Mouse (Mus musculus): ENCODE results near the gene Siglec1.
A peak's percentile ranks its signal among the peaks of the same experiment; 100 is the strongest.

The Siglec1 gene

DNA sequence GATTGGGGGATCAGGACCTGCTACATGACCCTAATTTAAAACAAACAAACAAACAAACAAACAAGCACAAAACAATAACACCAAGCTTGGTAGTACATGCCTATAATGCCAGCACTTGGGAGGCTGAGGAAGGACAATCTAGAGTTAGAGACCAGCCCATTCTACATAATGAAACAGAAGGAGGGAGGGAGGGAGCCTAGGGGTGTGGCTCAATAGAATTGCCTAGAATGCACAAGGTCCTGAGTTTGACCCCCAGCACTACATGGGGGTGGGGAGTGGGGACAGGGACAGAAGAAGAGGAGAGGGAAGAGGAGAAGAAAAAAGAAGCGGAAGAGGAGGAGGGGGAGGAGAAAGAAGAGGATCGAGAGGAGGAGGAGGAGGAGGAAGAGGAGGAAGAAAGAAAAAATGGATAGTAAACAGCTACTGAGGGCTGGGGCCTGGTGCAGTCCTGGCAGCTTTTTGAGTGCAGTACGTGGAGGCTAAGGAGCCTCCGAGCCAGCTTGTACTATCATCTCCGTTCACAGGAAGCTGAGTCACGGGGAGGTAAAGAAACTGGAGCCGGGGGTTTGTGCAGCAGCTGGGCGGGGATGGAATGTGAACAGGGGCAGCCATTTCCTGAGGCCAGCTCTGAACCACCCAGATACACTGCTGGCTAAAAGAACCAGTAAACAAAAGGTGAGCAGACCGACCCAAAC lies 9.7 kb upstream of the Siglec1 start:
- DNase-seq = no peak

DNA sequence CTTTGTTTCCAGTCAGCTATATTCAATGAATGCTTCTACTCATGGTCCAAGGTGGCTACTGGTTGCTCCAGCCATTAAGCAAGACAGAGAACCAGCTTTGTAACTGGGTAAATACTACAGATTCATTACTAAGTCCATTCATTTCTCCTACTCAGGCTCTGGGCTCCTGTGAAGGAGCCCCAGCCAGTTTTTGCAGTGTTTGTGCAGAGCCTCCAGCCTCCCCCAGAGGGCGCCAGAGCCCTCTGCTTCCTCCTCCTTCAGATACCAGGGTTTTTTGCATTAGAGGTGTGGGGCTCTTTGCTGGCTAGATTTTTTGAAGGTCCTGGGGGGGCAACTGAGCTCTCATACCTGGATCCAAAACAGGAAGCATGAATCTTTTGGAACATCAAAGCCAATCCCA lies 8.3 kb upstream of the Siglec1 start:
- DNase-seq = peak; percentile 70

DNA sequence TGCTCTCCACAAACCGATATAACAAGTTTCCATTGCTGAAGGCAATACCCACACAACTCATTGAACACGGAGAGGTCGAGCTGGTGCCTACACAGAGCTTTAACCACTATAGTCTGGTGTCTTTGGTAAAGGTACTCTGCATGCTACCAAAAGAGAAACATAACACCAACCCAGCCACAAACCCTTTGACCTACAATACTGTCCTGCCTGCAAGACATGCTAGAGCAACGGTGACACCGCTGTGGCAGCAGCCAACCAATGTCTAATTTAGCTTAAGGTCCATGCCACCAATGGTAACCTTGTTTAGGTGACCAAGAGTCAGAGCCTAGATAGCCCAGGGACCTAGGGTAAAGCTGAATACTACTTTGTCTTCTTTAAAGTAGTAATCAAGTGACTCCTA lies 7.0 kb upstream of the Siglec1 start:
- no peak for DNase-seq

DNA sequence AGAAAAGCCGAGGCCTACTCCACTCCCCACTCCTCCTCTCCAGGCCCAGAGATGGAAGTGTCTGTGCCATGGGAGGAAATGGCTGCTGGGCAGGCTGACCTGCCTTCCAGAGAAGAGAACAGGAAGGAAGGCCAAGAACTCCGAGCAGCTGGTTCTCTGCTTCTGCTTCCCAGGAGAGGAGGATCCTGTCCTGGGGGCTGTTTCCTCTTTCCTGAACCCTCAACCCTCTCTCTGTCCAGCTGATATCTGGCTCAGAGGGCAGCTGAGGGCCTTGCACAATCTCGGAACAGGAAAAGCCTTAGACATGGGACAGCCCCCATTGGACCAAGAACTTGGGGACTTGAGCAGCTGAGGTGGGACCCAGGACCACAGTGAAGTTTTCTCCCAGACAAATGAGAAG lies 4.3 kb upstream of the Siglec1 start:
- DNase-seq = no peak

DNA sequence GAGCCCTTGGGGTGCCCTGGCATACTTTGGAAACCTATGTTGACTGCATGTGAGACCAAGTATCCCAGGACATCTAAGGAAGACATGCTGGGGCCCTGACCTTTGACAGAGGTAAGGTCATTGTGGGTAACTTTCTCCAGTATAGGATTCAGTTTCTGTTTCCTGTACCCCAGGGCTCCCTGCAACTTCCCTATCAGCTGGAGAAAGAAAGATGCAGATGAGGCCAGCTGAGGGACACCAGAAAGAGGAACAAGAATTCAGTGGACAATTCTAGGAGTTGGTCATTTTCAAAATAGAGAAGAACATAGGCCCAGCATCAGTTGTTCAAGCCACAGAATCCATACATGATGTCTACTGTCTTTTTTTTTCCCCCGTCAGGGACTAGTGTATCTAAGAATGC lies 3.1 kb upstream of the Siglec1 start:
- DNase-seq = no peak

DNA sequence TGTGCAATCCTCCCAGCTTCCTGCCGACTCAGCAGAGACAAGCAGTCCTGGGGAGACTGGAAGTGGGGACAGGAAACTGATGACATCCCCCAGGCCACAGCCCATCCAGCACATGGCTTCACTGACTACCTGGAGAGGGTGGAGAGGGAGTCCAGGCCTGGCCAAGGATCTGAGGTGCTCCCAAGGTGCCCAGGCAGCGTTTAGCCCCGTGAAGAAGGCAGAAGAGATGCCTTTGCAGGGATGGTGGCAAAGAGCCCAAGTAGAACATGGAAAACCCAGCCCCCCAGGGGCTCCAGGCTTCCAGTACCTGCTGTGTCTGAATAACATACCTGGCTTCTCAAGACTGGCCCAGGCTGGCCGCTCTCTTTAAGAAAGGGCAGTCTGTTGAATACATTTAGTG lies 2.0 kb upstream of the Siglec1 start:
- DNase-seq = no peak

DNA sequence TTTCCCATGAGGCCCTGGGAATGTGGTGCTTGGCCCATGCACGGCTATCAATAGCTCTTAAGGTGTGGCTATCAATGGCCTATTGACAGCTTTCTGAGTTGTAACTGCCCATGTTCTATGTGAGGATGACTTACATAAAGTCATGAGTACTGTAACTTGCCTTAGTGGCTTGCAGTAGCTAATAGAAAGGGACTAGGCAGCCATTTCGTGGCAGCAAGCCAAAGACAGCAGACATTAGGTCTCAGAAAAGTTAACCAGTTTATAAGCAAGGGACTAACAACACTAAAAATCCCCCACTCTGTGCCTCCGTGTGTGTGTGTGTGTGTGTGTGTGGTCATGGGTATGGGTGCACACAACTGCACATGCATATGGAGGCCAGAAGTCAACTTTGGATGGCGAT lies 2.4 kb downstream of the Siglec1 start:
- DNase-seq = no peak

DNA sequence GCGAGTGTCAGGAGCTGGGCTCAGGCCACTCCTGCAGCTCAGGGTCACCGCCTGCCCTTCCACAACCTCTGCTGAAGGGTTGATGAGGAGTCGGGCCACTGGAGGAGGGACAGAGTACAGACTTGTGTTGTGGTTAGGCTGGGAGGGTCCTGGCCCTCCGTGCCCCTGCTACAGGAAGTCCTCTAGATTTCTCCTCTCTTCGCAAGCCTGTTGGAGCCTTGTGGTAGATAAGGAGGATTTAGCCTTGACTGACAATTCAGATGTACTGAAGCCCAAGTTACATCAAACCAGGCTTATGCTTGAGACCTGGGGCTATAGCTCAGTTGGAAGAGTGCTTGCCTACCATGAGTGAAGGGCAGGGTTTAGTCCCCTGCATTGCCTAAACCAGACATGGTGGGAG lies 6.1 kb downstream of the Siglec1 start:
- DNase-seq = no peak

DNA sequence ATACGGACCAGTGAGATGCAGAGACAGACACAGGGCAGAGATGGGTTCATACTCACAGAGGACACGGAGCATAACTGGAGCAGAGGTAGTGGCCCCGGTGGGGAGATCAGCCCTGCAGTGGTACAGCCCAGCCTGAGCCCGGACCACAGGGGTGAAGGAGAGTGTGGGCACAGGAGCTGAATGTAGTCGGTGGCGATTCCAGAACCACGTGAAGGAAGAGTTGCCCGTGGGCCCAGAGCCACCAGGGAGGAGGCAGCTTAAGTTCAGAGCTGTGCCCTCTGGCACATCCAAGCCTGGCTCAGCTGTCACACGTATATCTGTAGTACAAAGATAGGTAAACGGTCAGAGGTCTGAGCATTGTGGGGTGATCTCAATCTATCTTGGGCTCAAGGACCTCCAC lies 14.0 kb downstream of the Siglec1 start:
- DNase-seq = no peak

DNA sequence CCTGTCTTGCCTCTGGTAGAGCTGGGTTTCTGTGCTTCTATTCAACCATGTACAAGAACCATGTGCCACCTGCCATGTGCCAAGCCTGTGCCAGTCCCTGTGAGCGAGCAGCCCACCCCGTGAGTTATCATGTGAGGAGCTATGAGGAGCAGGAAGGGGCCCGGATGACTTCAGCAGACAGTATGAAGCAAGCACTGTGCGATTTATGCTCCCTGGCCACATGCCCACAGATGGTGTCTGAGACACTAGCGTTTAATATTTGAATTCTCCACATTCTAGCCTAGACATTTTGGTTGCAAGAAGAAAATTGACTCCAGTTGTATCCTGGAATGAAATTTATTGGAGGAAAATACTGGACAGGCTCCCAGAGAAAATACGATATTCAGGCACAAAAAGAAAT lies 19.1 kb downstream of the Siglec1 start:
- no peak for DNase-seq

DNA sequence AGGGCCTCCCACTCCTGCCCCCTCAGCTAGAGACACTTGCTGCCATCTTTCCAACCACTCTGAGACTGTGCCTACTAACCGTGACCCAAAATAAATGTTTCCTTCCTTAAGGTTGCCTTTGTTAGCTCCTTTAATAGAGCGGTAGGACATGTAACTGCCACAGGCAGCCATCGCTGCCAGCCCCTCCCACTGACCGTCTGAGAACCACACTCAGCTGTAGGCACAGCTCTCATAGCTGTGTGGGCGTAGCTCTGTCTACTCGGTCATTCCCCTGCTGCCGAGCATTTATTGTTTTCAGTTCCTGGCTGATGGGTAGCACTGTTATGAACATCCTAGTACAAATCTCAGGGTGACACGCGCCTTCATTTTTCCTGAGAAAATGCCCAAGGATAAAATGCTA lies 20.2 kb downstream of the Siglec1 start:
- no peak for DNase-seq

DNA sequence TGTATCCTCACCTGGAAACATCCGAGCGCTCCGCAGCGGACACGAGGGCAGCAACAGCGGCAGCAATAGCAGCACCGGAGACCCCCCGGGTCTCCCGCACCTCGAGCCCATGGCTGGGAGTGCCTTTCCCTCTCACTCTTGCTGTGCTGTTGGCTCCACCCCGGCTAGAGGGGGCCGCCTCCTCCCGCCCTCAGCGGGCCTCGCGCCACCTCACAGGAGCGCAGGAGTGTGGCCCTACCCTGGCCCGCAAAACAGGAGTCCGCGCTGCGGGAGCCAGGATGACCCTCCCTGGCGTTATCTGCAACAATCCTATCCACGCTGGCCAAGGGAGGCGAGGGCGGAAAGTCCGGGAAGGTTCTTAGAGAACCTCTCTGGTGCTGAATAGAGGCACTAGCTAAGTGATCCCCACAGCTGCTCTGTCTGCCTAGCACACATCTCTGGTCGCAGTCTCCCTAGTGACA lies 23.1 kb downstream of the Siglec1 start, which contains the start of gene Adam33:
TSS of gene Adam33 (minus strand) at position 411 of the 461 bp plus-strand sequence.
- no peak for DNase-seq

DNA sequence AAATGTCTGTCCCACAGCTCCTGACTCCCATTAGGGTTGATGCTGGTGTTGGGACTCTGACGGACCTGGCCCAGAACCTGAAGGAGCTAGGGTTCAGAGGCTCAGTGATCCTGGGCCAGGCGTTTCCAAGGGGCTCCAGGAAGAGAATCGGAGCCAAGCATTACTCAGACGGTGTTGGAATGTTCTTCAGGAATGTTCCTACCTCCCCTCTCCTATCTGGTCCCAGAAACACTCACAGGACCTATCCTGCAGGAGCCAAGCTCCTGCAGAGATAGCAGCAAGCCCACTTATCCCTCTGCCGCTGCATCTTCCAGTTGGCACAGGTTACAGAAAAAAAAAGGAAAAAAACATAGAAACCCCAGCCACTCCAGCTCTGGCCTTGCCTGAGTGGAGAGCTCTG lies 25.0 kb downstream of the Siglec1 start:
- no peak for DNase-seq

DNA sequence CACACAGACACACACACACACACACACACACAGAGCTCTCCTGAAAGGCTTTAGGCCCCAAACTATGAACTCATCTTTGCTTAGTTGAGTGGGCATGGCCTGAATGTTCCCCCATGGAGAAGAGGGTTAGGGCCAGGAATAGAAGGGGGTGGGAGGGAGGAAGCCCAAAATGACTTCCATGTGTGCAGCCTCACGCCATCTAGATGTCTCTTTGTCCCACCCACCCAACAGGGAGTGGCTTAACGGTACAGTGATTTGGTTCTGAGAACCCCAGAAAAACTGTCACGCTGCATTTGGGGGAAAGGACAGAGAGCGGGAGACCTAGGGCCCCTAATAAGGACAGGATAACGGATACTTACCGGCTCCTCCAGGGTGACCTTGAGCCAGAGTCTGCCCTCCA lies 25.8 kb downstream of the Siglec1 start:
- no peak for DNase-seq

DNA sequence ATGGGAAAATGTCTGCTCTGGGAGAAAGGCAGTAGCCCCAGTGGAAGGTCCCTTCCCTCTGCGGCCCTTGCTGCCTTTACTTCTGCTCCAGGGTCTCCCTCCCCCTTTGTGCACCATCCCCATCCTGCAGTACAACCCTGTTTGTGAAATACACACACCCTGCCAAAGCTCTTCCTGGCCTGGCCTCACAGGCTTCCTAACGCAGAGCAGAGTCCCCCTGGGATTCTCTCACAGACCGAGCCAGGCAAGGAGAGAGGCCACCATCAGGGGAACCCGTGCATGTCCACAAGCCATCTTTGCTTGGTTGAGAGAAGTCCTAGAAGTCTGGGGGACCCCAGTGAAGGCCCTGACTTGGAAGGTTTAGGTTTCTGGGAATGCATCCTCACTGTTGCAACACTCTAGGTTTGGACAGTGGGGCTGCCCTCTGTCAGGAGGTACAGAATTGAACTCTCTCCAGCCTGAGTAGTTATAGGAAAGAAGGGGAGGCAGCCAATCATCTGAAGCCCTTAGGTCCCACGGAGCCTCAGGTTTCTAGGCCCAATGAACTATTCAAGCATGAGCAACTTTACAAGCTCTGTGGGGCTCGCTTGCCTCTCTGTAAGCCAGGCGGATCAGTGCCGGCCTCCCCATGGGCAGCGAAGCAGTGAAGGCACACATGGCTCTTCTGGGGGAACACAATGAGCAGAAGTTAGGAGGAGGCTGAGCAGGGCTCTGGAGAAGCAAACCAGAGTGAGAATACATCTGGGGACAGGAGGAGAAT lies 26.6 kb downstream of the Siglec1 start:
- DNase-seq = no peak

DNA sequence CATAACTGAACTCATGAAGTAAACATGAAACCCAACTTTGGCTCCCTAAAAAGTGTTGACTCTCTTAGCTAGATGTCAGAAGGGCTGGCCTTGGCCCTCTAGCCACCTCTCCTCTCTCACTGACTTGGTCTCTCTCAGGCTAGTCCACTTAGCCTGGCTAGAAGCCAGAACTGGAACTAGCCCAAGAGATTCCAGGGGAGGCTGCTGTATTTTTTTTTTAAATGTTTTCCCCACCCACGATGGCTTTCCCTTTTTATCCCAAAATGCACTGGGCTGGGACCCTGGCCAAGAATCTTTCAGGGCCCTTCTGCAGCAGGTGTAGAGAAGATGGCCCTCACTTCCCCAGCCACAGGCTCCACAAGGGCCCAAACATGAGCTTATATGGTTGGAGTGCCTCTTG lies 27.2 kb downstream of the Siglec1 start:
- DNase-seq = no peak

DNA sequence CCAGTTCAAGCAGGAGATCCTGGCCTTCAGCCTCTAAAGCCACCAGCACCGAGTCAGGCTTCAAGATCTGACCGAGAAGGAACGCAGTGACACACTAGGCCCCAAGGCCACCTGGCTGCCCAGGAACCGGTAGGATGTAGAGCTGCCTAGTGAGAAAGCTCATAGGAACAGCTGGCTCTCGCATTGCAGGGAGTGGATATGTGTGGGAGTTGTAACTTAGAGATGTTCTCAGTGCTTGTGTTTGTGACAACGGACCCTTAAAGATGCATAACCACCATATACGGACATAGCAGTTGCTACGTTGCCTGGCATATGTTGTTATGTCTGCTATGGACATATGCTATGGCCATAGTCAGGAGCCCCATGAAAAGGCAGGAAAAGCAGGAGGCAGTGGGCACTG lies 27.9 kb downstream of the Siglec1 start:
- no peak for DNase-seq

DNA sequence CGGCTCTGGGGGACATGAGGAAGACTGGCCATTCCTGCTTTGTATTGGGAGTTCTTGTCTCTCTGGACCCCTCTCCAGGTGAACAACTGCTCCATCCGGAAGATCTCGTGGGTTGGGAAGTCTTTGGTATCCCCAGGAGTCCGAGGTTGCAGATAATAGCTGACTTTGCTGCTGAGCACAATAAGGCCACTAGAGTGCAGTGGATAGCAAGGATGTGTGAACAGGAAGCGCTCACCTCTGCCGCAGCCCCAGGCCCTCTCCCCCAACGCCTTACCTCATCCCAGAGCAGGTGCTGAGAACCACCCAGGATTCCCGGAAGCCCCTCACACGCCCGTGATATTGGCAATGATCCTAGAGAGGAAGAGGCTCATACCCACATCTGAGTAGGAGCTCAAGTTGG lies 30.4 kb downstream of the Siglec1 start:
- no peak for DNase-seq

DNA sequence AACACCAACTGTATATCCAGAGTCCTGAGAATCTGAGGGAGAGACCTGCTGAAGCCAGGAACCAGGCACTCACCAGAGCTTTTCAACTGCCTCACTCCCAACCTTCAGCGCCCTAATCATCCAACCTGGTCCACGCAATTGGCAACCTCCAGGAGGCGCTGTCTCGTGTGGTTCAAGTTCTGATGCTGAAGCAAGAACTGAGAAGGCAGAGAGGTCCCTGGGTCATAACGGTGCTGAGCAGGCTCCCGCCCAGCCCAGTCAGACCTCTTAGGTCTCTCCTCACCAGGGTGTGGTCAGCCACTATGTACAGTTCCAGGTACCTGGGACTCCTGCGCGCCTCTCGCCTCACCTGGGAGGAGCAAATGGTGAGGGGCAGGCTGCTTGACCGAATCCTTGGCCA lies 30.9 kb downstream of the Siglec1 start:
- DNase-seq = no peak

DNA sequence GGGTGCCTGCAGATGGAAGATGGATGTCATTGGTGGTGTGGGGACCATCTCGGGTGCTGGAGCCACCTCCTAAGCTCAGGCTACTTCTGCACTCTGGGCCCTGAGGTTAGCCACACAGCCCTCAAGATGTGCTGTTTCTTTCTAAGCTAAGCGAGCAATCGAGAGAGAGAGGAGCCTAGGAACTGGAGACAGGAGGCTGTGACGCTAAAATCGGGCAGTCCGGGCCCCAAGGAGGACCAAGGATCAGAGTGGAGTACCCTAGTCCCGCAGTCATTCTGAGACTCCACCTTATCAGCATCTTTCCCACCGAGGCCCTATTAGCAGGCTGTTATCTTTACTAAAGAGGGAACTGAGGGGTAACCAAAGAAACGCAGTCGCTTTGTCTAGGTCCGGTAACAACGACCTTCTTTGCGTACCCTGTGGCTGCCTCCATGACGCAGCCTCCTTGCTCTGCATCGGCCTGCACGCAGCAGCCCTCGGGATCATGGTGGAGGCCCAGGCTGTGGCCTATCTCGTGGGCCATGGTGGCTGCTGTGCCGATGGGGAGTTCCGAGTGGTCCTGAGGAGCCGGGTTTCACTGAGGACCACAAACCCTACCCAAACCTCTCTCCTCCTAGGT lies 31.8 kb downstream of the Siglec1 start:
- no peak for DNase-seq

DNA sequence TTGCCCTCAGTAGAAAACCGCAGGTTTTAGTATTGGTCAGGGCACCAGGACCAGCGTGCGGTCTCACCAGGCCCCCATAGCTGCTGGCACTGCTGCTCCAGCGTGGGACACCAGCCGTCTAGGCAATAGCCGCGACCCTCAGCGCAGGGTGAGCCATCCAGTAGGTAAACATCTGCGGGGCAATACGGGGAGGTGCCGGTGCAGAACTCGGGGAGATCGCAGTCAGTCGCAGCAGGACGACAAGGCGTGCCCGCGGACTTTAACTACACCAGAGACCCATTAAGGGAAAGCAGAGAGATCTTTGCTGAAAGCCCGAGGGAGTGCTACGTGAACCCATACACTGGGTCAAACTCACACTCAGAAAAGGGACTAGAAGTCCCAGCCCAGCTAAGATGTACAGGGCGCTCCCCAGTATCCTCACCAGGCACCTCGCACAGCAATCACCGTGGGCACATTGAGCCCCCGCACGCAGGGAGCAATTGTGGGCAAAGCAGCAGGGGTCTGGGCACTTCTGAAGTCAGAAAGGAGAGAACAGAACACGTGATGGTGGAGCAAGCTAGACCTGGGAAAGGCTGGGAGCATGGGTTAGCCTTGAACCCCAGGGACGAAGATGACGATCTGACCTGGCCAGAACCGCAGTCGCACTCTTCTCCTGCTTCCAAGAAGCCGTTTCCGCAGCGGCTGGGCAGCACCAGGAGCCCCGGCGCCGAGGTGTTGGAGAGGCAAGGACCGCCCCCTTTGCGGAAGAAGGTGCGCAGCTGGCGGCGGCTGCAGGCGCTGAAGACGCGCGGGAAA lies 32.5 kb downstream of the Siglec1 start:
- no peak for DNase-seq

DNA sequence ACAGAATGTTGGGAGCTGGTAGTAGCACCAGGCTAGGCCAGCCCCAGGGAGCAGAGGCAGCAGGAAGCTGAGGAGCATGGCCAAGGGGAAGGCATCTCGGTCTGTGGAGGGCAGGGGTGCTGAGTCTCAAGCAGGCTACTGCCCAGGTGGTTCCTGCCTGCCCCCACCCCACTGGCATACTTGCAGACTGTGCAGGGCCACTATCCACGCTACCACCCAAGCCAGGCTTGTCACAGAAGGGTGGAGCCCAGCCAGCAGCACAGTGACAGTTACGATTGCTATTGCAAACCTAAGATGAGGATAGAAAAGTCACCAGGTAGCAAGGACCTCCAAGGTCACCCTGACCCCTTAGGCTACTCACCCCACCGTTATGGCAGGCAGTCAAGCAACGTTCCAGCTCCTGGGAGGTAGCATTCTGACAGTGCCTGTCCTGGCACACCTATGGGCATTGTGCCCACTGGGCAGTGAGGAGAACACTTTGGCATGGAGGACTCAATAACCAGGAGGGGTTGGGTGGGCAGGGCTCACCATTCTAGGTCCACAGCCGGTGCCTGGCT lies 33.6 kb downstream of the Siglec1 start:
- no peak for DNase-seq

DNA sequence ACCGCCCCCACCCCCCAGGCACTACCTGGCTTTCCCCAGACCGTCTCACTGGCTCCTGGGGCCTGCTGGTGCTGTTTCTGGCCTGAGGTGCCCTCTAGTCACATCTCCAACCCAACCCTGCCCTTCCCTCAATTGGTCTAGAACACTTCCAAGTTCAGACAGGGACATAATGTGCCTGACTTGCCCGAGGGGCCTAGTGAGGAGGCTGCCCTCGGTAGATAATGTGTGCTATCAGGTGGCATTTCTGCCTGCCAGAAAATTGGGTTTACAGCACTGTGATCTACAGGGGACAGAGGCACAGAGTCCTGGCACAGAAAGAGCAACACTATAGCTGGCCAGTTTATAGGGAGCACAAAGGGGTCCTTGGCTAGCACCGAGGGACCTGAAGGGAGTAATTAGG lies 34.5 kb downstream of the Siglec1 start:
- DNase-seq = no peak

Measured in cerebellum, adult 9-10 months (tissue).